Mouse (Mus musculus): Measurements from ENCODE around the gene Ppm1h. TPM values are rescaled to one million over a fixed set of nuclear protein-coding genes. Genes with fewer than 3 reads are reported as not detected.

The Ppm1h gene
- total RNA-seq, 2 experiments from 2014 or later, result 1.1 to 2.6 TPM

- DNase-seq, result peak; percentile 31 to 67
- intact Hi-C loops (cut with DNase I), result no loop called here
Measured at GRCm38 (mm10) chr10:122883823-122884743, 205.5 kb downstream of the Ppm1h start.

GRCm38 (mm10) chr10:122885301-122885700 lies 206.7 kb downstream of the Ppm1h start:
- intact Hi-C loops (cut with DNase I), result no loop called here

GRCm38 (mm10) chr10:122886055-122886915 lies 207.7 kb downstream of the Ppm1h start:
- intact Hi-C loops (cut with DNase I), result no loop called here
- DNase-seq, result peak; percentile 29 to 43

More at GRCm38 (mm10) chr10:122885301-122885700, 206.7 kb downstream of the Ppm1h start:
- DNase-seq, result no peak

GRCm38 (mm10) chr10:122886916-122887527 lies 208.5 kb downstream of the Ppm1h start:
- intact Hi-C loops (cut with DNase I), result no loop called here
- no peak for DNase-seq

GRCm38 (mm10) chr10:122887528-122888183 lies 209.1 kb downstream of the Ppm1h start:
- DNase-seq, result peak in 1 of 2 experiments; percentile 35

GRCm38 (mm10) chr10:122890682-122891350 lies 212.3 kb downstream of the Ppm1h start:
- intact Hi-C loops (cut with DNase I), result loop anchor here (5.0 kb wide), 1 partner anchor 74 kb away; no protein-coding TSS in a partner anchor
- peak in 1 of 2 experiments; percentile 31 for DNase-seq

More at GRCm38 (mm10) chr10:122887528-122888183, 209.1 kb downstream of the Ppm1h start:
- intact Hi-C loops (cut with DNase I), result no loop called here

GRCm38 (mm10) chr10:122891461-122891860 lies 212.9 kb downstream of the Ppm1h start:
- DNase-seq, result no peak
- intact Hi-C loops (cut with DNase I), result loop anchor here (5.0 kb wide), 1 partner anchor 74 kb away; no protein-coding TSS in a partner anchor

- intact Hi-C loops (cut with DNase I), result loop anchor here (5.0 kb wide), 2 partner anchors 77 to 88 kb away; no protein-coding TSS in a partner anchor
- peak; percentile 55 to 59 for DNase-seq
Measured at GRCm38 (mm10) chr10:122894555-122895069, 216.1 kb downstream of the Ppm1h start.

- DNase-seq, result peak; percentile 33 to 44
- intact Hi-C loops (cut with DNase I), result loop anchor here (5.0 kb wide), 1 partner anchor 87 kb away; no protein-coding TSS in a partner anchor
Measured at GRCm38 (mm10) chr10:122895121-122895770, 216.7 kb downstream of the Ppm1h start.

- intact Hi-C loops (cut with DNase I), result loop anchor here (5.0 kb wide), 1 partner anchor 82 kb away; no protein-coding TSS in a partner anchor
- DNase-seq, result no peak
Measured at GRCm38 (mm10) chr10:122899971-122900370, 221.4 kb downstream of the Ppm1h start.

GRCm38 (mm10) chr10:122900466-122900865 lies 221.9 kb downstream of the Ppm1h start:
- intact Hi-C loops (cut with DNase I), result no loop called here
- no peak for DNase-seq

GRCm38 (mm10) chr10:122901379-122901778 lies 222.8 kb downstream of the Ppm1h start:
- intact Hi-C loops (cut with DNase I), result no loop called here
- DNase-seq, result no peak

- no peak for DNase-seq
- intact Hi-C loops (cut with DNase I), result no loop called here
Measured at GRCm38 (mm10) chr10:122909406-122910032, 231.0 kb downstream of the Ppm1h start.

GRCm38 (mm10) chr10:122910798-122911225 lies 232.2 kb downstream of the Ppm1h start:
- no peak for DNase-seq
- intact Hi-C loops (cut with DNase I), result no loop called here

GRCm38 (mm10) chr10:122911668-122912067 lies 233.1 kb downstream of the Ppm1h start:
- intact Hi-C loops (cut with DNase I), result no loop called here
- no peak for DNase-seq

- intact Hi-C loops (cut with DNase I), result no loop called here
- DNase-seq, result no peak
Measured at GRCm38 (mm10) chr10:122912086-122912690, 233.6 kb downstream of the Ppm1h start.

- intact Hi-C loops (cut with DNase I), result no loop called here
- DNase-seq, result peak; percentile 77 to 82
Measured at GRCm38 (mm10) chr10:122912701-122913368, 234.3 kb downstream of the Ppm1h start.
